Mouse (Mus musculus) kidney, adult 9 months (tissue): ENCODE measurements at regions not wholly inside any gene's neighbourhood (a gene's known extent, or its start where the extent isn't known, plus 50 kb on each side); places are given as distances from the start of the nearest gene placed in this dataset.
"Not testable (repeated sequence)": the region's sequence is repeated elsewhere in the genome, so short reads cannot be mapped to it uniquely, and the experiment has no call there.

ENCODE experiments used
- DNase-seq: peaks from one replicate; pipeline ENCODE4 v3.0.0; 2022

DNA sequence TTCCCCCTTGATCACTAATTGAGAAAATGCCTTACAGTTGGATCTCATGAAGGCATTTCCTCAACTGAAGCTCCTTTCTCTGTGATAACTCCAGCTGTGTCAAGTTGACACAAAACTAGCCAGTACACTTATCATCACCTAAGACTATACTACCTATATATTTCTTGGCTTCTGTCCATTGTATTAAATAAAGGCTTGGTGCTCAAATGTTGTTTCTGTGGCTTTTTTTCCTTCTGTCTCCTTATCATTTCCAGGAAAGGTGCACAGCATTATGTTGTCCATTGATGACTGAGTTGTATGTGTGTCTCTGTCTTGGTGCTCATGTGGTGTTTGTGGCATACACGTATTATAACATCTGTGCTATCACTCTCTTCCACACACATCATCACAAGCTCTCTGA is 461.5 kb downstream of the Dad1 start:
- not testable (repeated sequence) for DNase-seq

DNA sequence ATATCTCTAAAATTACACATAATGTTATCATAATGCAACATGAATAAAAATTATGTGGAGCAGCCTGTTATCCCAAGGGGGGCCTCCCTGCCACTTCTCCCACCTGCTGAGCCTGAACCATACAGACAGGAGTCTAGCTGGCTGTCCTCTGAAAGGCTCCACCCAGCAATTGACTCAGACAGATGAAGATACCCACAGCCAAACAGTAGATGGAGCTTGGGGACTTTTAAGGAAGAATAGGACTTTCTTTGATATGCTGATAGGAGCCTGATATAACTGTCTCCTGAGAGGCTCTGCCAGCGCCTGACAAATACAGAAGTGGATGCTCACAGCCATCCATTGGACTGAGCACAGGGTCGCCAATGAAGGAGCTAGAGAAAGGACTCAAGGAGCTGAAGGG is 468.4 kb downstream of the Dad1 start:
- DNase-seq = not testable (repeated sequence)

DNA sequence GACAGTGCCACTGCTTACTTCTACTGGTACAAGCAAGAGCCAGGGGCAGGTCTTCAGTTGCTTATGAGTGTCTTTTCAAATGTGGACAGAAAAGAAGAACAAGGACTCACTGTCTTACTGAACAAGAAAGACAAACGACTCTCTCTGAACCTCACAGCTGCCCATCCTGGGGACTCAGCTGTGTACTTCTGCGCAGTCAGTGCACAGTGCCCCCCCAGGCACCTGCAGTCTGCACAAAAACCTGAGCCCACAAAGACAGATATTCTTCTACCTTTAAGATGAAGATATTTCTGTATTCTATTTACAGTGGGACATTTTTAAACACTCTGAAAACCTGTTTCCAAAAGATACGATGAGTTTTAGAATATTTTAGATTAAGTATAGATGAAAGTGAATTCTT is 476.5 kb downstream of the Dad1 start:
- DNase-seq = no peak

DNA sequence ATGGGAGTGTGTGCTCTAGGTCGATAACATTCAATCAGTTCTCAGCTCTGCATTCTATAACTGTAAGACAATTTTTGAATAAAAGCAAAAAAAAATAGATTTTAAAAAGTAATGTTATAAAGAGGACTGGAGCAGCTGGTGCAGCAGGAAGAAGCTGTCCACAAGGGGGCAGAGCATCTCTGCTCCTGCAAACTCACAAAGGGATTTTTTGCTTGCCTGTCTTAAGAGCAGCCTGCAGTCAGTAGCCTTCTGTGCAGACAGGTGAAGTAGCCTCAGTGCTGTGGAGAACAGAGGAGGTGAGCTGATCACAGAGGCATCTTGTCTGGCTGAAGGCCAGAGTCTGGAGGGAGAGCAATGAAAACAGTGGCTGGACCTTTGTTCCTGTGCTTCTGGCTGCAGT is 477.2 kb downstream of the Dad1 start:
- DNase-seq = peak; percentile 43

DNA sequence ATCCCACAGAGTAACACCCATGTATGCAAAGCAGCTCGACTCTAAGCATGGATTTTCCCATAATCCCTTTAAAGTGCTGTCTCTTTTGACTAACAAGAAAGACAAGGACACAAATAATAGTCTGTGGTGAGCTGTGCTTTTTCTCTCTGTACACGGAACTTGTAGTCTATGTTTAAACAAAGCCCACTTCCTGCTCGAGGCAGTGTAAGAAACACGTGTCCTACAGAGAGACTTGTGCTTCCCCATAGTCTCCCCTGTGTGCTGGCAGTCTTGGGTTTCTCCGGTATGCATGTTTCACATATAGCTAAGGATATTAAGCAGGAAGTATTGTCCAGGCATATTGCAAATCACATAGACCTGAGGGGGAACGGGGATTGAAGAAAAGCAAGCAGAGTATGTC is 487.4 kb downstream of the Dad1 start:
- DNase-seq = not testable (repeated sequence)

DNA sequence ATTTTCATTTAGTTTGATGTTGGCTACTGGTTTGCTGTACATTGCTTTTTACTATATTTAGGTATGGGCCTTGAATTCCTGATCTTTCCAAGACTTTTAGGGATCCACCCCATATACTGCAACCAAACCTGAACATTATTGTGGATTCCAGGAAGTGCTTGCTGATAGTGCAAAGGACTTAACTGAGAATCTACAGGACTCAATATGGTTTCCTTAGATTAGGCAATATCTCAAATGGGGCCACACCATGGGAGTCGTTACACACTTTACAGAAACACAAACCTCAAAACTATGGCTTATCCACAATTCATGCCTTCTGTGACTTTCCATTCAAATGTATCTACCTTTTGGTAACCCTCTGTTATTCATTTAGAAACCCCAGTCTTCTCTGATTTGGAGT is 488.0 kb downstream of the Dad1 start:
- DNase-seq = not testable (repeated sequence)

GRCm38 (mm10) chr14:53760578-53760977 is 493.3 kb downstream of the Dad1 start:
- not testable (repeated sequence) for DNase-seq

DNA sequence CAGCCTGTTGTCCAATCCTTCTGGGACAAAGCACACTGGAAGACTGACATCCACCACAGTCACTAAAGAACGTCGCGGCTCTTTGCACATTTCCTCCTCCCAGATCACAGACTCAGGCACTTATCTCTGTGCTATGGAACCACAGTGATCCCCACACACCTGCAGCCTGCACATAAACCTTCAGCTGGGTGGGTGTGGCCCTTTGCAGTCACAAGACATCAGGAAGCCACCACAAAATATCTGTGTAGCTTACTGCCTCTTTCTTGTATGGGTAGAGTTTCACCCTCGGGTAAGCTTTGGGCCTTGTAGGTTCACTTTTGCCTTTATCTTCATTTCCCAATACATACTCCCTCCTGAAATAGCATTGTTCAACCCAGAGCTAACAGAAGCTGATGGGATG is 496.1 kb downstream of the Dad1 start:
- DNase-seq = not testable (repeated sequence)

DNA sequence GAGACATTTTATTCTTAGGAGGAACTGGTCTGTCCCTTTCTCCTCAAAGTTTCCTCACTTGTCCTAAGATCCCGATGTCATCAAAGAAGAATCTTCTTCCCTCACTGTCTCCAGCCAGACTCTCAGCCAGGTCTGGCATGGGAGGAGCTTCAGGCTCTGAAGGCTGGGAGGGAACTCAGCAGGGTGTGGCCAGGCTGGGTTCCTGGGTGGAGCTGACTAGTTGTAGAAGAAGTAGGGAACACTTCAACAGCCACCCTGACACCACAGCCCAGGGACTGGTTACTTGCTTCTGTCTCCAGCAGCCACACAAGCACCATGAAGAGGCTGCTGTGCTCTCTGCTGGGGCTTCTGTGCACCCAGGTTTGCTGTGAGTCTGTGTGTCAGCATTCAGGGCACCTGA is 496.8 kb downstream of the Dad1 start:
- DNase-seq = not testable (repeated sequence)

DNA sequence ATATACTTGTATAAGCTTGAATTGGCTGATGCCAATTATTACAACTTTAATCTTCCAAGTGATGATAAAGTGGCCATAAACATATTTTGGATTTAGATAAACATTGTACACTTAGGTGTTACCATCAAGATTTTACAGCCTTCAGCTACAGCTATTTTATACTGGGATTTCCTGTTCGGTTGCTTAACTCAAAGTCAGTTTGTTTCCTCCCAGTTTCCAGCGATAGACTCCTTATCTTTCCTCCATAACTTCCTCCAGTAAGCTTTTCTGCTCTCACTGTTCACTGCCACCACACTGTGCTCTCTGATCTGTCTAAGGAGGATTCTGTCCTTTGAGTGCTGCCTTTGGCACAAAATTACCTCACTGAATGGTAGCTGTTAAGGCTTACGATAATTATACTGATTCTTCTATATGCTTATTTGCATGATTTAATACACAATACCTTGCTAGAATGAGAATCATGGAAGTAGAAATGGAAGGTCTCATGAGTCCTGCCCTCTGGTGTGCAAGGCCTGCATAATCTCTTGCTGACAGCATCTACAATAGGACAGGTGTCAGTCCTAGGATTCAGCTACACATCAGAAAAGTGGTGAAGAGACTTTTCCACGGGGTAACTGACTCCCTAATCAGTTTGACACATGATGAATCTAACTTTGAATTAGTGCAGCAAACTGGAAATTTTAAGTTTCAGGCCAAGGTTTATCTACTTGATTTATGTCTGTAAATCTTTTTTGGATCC is 503.0 kb downstream of the Dad1 start:
- DNase-seq = no peak

- DNase-seq = not testable (repeated sequence)
Observed at GRCm38 (mm10) chr14:53743552-53743951, 510.4 kb downstream of the Dad1 start.

GRCm38 (mm10) chr14:53742864-53743263 is 511.0 kb downstream of the Dad1 start:
- not testable (repeated sequence) for DNase-seq

- DNase-seq = peak; percentile 33
Observed at GRCm38 (mm10) chr14:53741246-53741645, 512.7 kb downstream of the Dad1 start.

DNA sequence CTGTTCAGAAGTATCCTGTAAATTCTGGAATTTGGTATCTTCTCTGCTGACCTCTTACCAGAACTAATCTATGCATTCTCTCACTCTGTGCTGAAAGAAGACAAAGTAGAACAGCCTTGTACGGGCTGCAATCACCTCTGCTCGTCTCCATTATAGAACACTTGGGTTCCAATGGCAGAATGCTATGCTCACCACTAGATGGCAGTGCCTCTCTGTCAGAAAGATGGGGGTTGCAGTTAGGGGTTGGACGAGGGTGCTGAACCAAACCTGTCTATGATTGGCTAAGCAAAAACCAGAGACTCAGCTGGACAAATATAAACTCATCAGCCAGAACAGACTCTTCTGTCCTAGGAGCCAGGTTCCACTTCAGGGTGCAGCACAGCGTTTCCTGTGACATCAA is 515.9 kb downstream of the Dad1 start:
- not testable (repeated sequence) for DNase-seq

DNA sequence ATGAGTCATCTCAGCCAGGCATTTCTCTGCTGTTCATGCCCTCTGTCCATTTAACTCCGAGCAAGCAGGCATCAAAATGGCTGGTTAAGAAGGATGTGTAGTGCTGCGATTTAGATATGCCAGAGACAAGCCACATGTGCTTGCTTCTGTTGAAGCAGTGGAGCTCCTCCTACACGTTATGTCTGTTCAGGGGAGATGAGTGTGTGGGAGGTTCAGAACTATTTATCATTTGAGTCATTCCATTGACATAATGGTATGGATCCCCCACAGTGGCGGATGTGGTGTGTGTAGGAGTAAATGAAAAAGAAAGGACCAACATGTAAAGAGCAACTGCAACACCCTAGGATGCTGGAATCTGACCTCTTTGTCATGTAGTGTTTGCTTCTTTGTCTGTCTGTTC is 517.6 kb downstream of the Dad1 start:
- DNase-seq = not testable (repeated sequence)

GRCm38 (mm10) chr14:53731600-53731999 is 522.3 kb downstream of the Dad1 start:
- not testable (repeated sequence) for DNase-seq

DNA sequence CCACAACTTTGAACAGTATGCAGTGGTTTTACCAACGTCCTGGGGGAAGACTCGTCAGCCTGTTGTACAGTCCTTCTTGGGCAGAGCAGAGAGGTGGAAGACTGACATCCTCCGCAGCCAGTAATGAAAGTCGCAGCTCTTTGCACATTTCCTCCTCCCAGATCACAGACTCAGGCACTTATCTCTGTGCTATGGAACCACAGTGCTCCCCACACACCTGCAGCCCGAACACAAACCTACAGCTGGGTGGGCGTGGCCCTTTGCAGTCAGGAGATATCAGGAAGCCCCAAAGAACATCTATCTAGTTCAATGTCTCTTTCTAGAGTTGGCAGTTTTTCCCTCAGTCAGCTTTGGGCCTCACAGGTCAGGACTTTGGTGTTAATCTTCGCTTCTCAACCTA is 524.0 kb downstream of the Dad1 start:
- DNase-seq = not testable (repeated sequence)

DNA sequence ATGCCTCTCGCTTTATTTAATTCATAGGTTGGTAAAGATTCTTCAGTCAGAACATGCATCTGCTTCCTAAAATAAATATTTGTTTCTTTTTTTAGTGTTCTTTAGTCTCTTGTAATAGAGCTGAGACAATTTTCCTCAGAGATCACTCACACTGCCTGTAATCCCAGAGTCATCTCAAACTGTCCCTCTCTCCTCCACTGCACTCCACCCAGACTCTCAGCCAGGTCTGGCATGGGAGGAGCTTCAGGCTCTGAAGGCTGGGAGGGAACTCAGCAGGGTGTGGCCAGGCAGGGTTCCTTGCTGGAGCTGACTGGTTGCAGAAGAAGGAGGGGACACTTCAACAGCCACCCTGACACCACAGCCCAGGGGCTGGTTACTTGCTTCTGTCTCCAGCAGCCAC is 524.8 kb downstream of the Dad1 start:
- DNase-seq = not testable (repeated sequence)

GRCm38 (mm10) chr14:53726914-53727313 is 527.0 kb downstream of the Dad1 start:
- DNase-seq = not testable (repeated sequence)

DNA sequence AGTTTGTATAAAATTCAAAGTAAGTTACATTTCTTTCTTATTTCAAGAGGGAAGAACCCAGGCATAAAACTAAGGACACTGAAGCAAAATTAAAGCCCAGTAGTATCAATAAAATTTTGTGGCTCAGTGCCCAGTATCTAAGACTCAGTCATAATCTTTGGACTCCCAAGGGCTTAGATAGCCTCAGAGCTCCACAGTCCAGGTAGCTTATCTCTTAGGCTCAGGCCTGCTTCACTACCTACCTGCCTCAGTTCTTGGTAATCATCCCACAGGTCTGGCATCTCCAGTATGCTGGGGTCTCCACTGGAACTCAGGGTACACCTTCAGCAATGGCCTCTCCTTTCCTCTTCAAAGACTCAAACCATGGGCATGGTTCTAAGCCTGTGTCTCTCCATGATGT is 530.3 kb downstream of the Dad1 start:
- DNase-seq = not testable (repeated sequence)

GRCm38 (mm10) chr14:53721901-53722300 is 532.0 kb downstream of the Dad1 start:
- not testable (repeated sequence) for DNase-seq

- DNase-seq = not testable (repeated sequence)
Observed at GRCm38 (mm10) chr14:53709627-53710026, 544.3 kb downstream of the Dad1 start.

- DNase-seq = not testable (repeated sequence)
Observed at GRCm38 (mm10) chr14:53704351-53704750, 549.6 kb downstream of the Dad1 start.

DNA sequence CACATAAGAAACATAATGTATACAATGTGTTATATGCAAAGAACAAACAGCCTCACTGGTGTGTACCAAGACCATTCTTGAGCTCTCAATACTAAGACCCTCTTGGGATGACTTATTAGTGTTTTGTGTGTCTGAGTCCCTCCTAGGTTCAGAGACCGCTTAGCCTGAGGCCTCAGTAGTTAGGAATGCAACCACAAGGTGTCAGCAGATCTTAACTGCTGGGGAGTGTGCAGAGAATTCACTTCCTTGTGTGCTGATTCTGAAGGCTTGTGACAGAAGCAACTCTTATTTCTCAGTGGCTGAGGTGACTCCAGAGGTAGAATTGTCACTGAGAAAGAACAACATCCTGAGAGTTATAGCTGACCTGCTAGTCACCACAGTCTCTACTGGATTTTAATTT is 550.3 kb downstream of the Dad1 start:
- DNase-seq = not testable (repeated sequence)

DNA sequence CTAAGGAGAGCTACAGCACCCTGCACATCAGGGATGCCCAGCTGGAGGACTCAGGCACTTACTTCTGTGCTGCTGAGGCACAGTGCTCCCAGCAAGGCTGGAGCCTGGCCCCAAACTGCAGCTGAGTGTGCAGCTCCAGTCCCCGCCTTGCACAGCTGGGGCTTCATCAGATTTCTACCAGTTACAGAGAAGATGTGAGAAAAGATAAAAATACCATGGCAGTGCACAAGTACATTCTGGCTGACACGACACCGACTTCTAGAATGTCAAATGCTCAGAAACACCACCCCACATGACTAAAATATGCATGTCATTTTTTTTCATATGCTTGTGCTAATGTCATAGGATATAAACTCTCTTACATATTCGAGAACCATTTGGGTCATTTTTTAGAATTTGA is 569.8 kb downstream of the Dad1 start:
- DNase-seq = not testable (repeated sequence)
